Mouse (Mus musculus): ENCODE data around the gene Inka1.

DNA sequence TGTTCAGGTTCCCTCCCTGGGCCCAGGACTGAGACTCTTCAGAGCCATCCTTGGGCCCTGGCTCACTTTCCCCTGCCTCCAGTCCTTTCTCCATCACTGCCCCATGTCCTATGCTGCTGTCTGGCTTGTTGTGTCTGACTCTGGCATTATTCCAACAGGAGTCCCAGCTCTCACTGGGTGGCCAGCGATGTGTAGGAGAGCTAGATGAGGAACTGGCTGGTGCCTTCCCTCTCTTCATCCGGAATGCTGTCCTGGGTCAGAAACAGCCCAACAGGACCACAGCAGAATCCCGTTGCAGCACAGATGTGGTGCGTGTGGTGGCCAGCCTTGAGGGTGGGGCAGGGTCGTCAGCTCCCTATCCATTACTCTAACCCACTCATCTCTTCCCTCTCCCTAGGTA lies 15.4 kb downstream of the Inka1 start:
- TF ChIP-seq CTCF (IDR thresholded peaks at IDR 0.05; ENCODE audit: low read depth, low read length) = no peak
- no peak for TF ChIP-seq POLR2A (IDR thresholded peaks at IDR 0.05; ENCODE audit: borderline replicate concordance, low read depth, low read length)
